Mouse (Mus musculus): Measurements from ENCODE around the gene Med27. TPM values are rescaled to one million over a fixed set of nuclear protein-coding genes. Genes with fewer than 3 reads are reported as not detected.

The Med27 gene
- polyA plus RNA-seq, 1 experiment from 2014 or later, result 13.0 TPM

GRCm38 (mm10) chr2:29432565-29432964 is 85.9 kb downstream of the Med27 start:
- DNase-seq (peak; percentile 46), ATAC-seq (peak; percentile 31; the same call in 1 of the 2 replicates)
- TF ChIP-seq EP300 (IDR thresholded peaks at IDR 0.05; ENCODE audit: low read depth) (0 out of 2 replicates have a peak, but pooled peaks have one; percentile 18), CTCF (IDR thresholded peaks at IDR 0.05; ENCODE audit: low read depth) (no peak)
- H3K27me3 ChIP-seq (ENCODE audit: insufficient read depth, low read length), result no peaks in the 10 kb centered on the region
- peaks cover 5% of the 10 kb centered on the region; the same call in 1 of the 2 replicates for H3K4me1 ChIP-seq (ENCODE audit: insufficient read depth)
- WGBS (ENCODE audit: insufficient replicate concordance), result 47% methylated on average over 5 of the region's 5 CpGs
- no peak overlapping the region for H3K4me2 ChIP-seq (ENCODE audit: low read depth, low read length)
- H3K4me3 ChIP-seq (ENCODE audit: low read depth, low read length), result no peak overlapping the region
- H3K9me3 ChIP-seq (ENCODE audit: low read length), result no peaks in the 10 kb centered on the region
- no peak overlapping the region for H3K27ac ChIP-seq (ENCODE audit: low read depth)
- H3K9ac ChIP-seq (replicated peaks), result no peak overlapping the region
- H3K36me3 ChIP-seq (replicated peaks; ENCODE audit: insufficient read depth, low read length), result no peaks in the 10 kb centered on the region

DNA sequence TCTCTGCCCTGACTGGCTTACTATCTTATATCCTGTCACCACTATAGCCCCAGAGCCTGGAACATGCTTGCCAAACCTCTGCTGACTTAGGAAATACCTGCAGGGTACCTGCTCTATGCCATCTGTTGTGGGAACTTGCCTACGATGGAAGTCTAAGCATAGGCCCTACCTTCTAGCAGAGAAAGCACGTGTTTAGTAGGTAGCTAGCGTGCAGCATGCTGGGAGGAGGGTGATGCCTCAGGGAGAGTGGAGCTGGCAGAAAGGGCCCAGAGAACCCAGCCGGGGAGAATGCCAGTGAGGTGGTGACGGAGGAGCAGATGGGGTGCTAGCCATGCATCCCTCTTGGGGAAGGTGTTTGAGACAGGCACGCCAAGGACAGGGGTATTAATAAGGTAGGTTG is 89.8 kb downstream of the Med27 start:
- H3K9ac ChIP-seq (replicated peaks), result no peak overlapping the region
- ATAC-seq (no peak), DNase-seq (no peak)
- H3K9me3 ChIP-seq (ENCODE audit: low read length), result no peaks in the 10 kb centered on the region
- no peaks in the 10 kb centered on the region for H3K36me3 ChIP-seq (replicated peaks; ENCODE audit: insufficient read depth, low read length)
- H3K27ac ChIP-seq (ENCODE audit: low read depth), result no peak overlapping the region
- H3K4me3 ChIP-seq (ENCODE audit: low read depth, low read length), result no peak overlapping the region
- no peak overlapping the region for H3K4me2 ChIP-seq (ENCODE audit: low read depth, low read length)
- TF ChIP-seq EP300 (IDR thresholded peaks at IDR 0.05; ENCODE audit: low read depth) (no peak), CTCF (IDR thresholded peaks at IDR 0.05; ENCODE audit: low read depth) (no peak)
- 85% methylated on average over 6 of the region's 6 CpGs for WGBS (ENCODE audit: insufficient replicate concordance)
- no peaks in the 10 kb centered on the region for H3K27me3 ChIP-seq (ENCODE audit: insufficient read depth, low read length)
- H3K4me1 ChIP-seq (ENCODE audit: insufficient read depth), result peaks cover 17% of the 10 kb centered on the region

DNA sequence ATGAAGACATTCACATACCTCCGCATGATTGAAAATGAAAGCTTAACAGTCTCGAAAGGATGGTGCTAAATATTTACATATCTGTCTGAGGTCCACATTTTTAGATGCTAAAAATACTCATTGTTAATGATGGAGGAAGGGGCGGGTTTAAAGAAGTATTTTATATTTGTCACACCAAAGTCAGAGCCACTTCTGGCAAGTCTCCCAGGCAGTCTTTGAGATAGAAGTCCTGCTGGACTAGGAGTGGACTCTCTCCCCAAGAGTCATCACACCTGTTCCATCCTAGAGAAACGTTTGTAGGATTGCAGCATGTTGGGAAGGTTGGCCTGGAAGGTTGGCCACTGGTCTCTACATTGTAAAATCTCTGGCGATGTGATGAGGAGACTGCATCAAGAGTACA is 90.5 kb downstream of the Med27 start:
- no peak for ATAC-seq
- Histone ChIP-seq H3K4me1 (ENCODE audit: insufficient read depth) (peaks cover 17% of the 10 kb centered on the region), H3K9me3 (ENCODE audit: low read length) (no peaks in the 10 kb centered on the region), H3K27me3 (ENCODE audit: insufficient read depth, low read length) (no peaks in the 10 kb centered on the region), H3K4me2 (ENCODE audit: low read depth, low read length) (no peak overlapping the region), H3K9ac (replicated peaks) (no peak overlapping the region), H3K27ac (ENCODE audit: low read depth) (no peak overlapping the region), H3K36me3 (replicated peaks; ENCODE audit: insufficient read depth, low read length) (no peaks in the 10 kb centered on the region), H3K4me3 (ENCODE audit: low read depth, low read length) (no peak overlapping the region)
- DNase-seq, result no peak
- TF ChIP-seq EP300 (IDR thresholded peaks at IDR 0.05; ENCODE audit: low read depth) (no peak), CTCF (IDR thresholded peaks at IDR 0.05; ENCODE audit: low read depth) (no peak)
- WGBS (ENCODE audit: insufficient replicate concordance), result 72% methylated on average over 5 of the region's 5 CpGs

GRCm38 (mm10) chr2:29437861-29438529 is 91.4 kb downstream of the Med27 start:
- WGBS (ENCODE audit: insufficient replicate concordance), result 59% methylated on average over 4 of the region's 4 CpGs
- H3K4me3 ChIP-seq (ENCODE audit: low read depth, low read length), result no peak overlapping the region
- peak overlapping the region; percentile 66 for H3K27ac ChIP-seq (ENCODE audit: low read depth)
- H3K4me2 ChIP-seq (ENCODE audit: low read depth, low read length), result no peak overlapping the region
- H3K9me3 ChIP-seq (ENCODE audit: low read length), result no peaks in the 10 kb centered on the region
- H3K36me3 ChIP-seq (replicated peaks; ENCODE audit: insufficient read depth, low read length), result no peaks in the 10 kb centered on the region
- H3K4me1 ChIP-seq (ENCODE audit: insufficient read depth), result peaks cover 17% of the 10 kb centered on the region
- TF ChIP-seq EP300 (IDR thresholded peaks at IDR 0.05; ENCODE audit: low read depth) (no peak), CTCF (IDR thresholded peaks at IDR 0.05; ENCODE audit: low read depth) (no peak)
- ATAC-seq, result peak; percentile 91
- no peaks in the 10 kb centered on the region for H3K27me3 ChIP-seq (ENCODE audit: insufficient read depth, low read length)
- no peak overlapping the region for H3K9ac ChIP-seq (replicated peaks)
- no peak for DNase-seq

DNA sequence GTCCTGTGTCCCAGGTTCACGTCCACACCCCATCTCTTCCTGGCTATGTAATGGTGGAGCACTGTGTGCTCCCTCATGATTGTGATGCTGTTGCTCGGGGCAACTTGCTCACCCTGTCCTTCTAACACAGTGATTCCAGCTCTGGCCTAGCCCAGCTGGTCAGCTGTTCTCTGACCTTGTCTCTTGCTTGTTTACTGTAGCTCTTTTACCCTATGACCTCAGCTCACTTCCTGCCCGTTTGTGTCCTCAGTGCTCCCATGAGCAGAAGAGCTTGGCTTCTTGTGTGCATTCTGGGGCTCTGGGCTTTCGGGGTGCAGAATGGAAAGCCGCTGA is 91.9 kb downstream of the Med27 start:
- TF ChIP-seq EP300 (IDR thresholded peaks at IDR 0.05; ENCODE audit: low read depth) (no peak), CTCF (IDR thresholded peaks at IDR 0.05; ENCODE audit: low read depth) (no peak)
- H3K36me3 ChIP-seq (replicated peaks; ENCODE audit: insufficient read depth, low read length), result no peaks in the 10 kb centered on the region
- 57% methylated on average over 5 of the region's 5 CpGs for WGBS (ENCODE audit: insufficient replicate concordance)
- H3K27me3 ChIP-seq (ENCODE audit: insufficient read depth, low read length), result no peaks in the 10 kb centered on the region
- DNase-seq, result peak; percentile 29
- peaks cover 21% of the 10 kb centered on the region for H3K4me1 ChIP-seq (ENCODE audit: insufficient read depth)
- no peaks in the 10 kb centered on the region for H3K9me3 ChIP-seq (ENCODE audit: low read length)
- H3K27ac ChIP-seq (ENCODE audit: low read depth), result peak overlapping the region; percentile 66
- H3K4me2 ChIP-seq (ENCODE audit: low read depth, low read length), result no peak overlapping the region
- no peak overlapping the region for H3K9ac ChIP-seq (replicated peaks)
- H3K4me3 ChIP-seq (ENCODE audit: low read depth, low read length), result no peak overlapping the region
- ATAC-seq, result peak; percentile 93

DNA sequence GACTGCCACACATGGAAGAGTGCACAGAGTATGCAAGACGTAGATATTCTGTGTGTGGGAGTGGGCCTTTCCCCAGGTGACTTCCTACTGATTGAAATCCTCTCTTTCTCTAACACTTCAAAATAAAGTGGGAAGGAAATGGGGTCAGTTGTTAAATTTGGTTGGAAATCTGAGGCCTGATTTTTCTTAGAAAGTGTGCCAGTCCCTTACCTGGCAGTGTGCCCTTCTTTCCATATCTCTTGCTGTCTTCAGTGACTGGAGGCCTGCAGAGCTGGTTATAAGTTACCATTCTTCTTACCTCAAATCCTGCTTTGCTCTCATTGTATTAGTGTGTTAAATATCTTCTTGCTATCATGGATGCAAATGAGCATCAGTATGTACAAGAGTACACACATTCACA is 92.4 kb downstream of the Med27 start:
- TF ChIP-seq EP300 (IDR thresholded peaks at IDR 0.05; ENCODE audit: low read depth) (no peak), CTCF (IDR thresholded peaks at IDR 0.05; ENCODE audit: low read depth) (no peak)
- Histone ChIP-seq H3K4me3 (ENCODE audit: low read depth, low read length) (no peak overlapping the region), H3K36me3 (replicated peaks; ENCODE audit: insufficient read depth, low read length) (no peaks in the 10 kb centered on the region), H3K27me3 (ENCODE audit: insufficient read depth, low read length) (no peaks in the 10 kb centered on the region), H3K27ac (ENCODE audit: low read depth) (peak overlapping the region; percentile 66), H3K9ac (replicated peaks) (no peak overlapping the region), H3K4me1 (ENCODE audit: insufficient read depth) (peaks cover 23% of the 10 kb centered on the region), H3K9me3 (ENCODE audit: low read length) (no peaks in the 10 kb centered on the region), H3K4me2 (ENCODE audit: low read depth, low read length) (no peak overlapping the region)
- 72% methylated on average over 1 of the region's 1 CpGs for WGBS (ENCODE audit: insufficient replicate concordance)
- ATAC-seq, result no peak
- no peak for DNase-seq
